Mouse (Mus musculus) kidney, embryonic 15.5 days (tissue): ENCODE data around the gene Tyrobp. TPM values are rescaled to one million over a fixed set of nuclear protein-coding genes. Genes with fewer than 3 reads are reported as not detected.

Experiments
- ATAC-seq: fragments of 200-750 bp; cut with Nextera tagmentation; replicated peaks from 2 replicates; pipeline ENCODE4 v1.8.0; 2017; ENCODE audit warnings: moderate TSS enrichment; ENCODE audit not compliant: low FRiP score
- H3K27ac ChIP-seq: fragments of 300-500 bp; sonication (generic); 2 replicates; pipeline ENCODE4 v1.5.1; 2015; ENCODE audit warnings: mild to moderate bottlenecking, inconsistent platforms
- H3K27me3 ChIP-seq: fragments of 300-500 bp; sonication (generic); 2 replicates; pipeline ENCODE4 v1.6.1; 2015; ENCODE audit warnings: inconsistent platforms
- H3K36me3 ChIP-seq: fragments of 300-500 bp; sonication (generic); 2 replicates; pipeline ENCODE4 v1.6.1; 2015; ENCODE audit warnings: inconsistent platforms
- H3K4me1 ChIP-seq: fragments of 300-500 bp; sonication (generic); 2 replicates; pipeline ENCODE4 v1.6.1; 2015; ENCODE audit warnings: inconsistent platforms
- H3K4me2 ChIP-seq: fragments of 300-500 bp; sonication (generic); 2 replicates; pipeline ENCODE4 v1.6.1; 2015; ENCODE audit warnings: moderate library complexity, mild to moderate bottlenecking, inconsistent platforms
- H3K4me3 ChIP-seq: fragments of 300-500 bp; sonication (generic); replicated peaks from 2 replicates; pipeline ENCODE4 v1.5.1; 2015; ENCODE audit warnings: mild to moderate bottlenecking, inconsistent platforms
- H3K9ac ChIP-seq: fragments of 300-500 bp; sonication (generic); 2 replicates; pipeline ENCODE4 v1.6.1; 2015; ENCODE audit warnings: mild to moderate bottlenecking, inconsistent platforms
- H3K9me3 ChIP-seq: fragments of 300-500 bp; sonication (generic); replicated peaks from 2 replicates; pipeline ENCODE4 v1.6.1; 2016; ENCODE audit warnings: inconsistent platforms
- WGBS: fragments of 180-500 bp; shearing (Covaris S2); methylation state at CpG from one replicate; pipeline ENCODE4 v1.1.7; 2015; ENCODE audit warnings: mixed read lengths; 5-methylcytosine and 5-hydroxymethylcytosine counted together
- polyA plus RNA-seq: library from polyadenylated mRNA; unstranded; fragments of >200 nt; fragmentation: Nextera tagmentation; extraction: Ambion mirVana; gene quantifications from 2 replicates; pipeline ENCODE4 v1.2.1, GENCODE M21; 2015

Tyrobp gene
- polyA plus RNA-seq, 1 experiment from 2014 or later, result 37.9 TPM

DNA sequence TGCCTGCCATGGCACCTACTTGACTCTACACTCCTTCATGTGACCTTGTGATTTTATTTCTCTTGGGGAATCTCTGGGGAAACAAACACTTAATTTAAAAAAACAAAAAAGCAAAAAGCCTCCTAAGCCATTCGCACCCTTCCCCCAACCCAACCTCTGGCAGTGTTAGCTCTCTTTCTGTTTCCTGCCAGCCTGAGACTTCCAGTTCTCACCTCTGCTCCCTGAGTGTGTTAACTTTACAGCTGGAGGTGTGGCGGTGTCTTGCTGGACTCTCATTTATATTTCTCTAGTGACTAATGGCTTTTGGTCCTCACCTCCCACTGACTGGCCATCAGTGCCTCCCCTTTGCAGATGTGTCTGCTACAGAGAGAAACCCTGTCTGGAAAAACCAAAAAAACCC is 3.8 kb upstream of the Tyrobp start:
- no peaks in the 10 kb centered on the region for H3K9me3 ChIP-seq
- no peak overlapping the region for H3K27ac ChIP-seq
- H3K4me2 ChIP-seq, result no peak overlapping the region
- no peak overlapping the region for H3K9ac ChIP-seq
- 21% methylated on average over 2 of the region's 2 CpGs for WGBS
- H3K27me3 ChIP-seq, result 0 out of 2 replicates have a peak, but pooled peaks cover 4% of the 10 kb centered on the region
- no peak for ATAC-seq
- H3K4me1 ChIP-seq, result no peaks in the 10 kb centered on the region
- H3K36me3 ChIP-seq, result no peaks in the 10 kb centered on the region
- H3K4me3 ChIP-seq, result no peak overlapping the region

GRCm38 (mm10) chr7:30411023-30411422 is 2.5 kb upstream of the Tyrobp start:
- H3K9me3 ChIP-seq, result no peaks in the 10 kb centered on the region
- 0 out of 2 replicates have a peak, but pooled peaks cover 4% of the 10 kb centered on the region for H3K27me3 ChIP-seq
- H3K27ac ChIP-seq, result no peak overlapping the region
- no peak overlapping the region for H3K4me2 ChIP-seq
- no peak overlapping the region for H3K9ac ChIP-seq
- H3K4me1 ChIP-seq, result no peaks in the 10 kb centered on the region
- WGBS, result 61% methylated on average over 3 of the region's 3 CpGs
- no peak for ATAC-seq
- no peak overlapping the region for H3K4me3 ChIP-seq
- H3K36me3 ChIP-seq, result no peaks in the 10 kb centered on the region

- ATAC-seq, result no peak
- Histone ChIP-seq H3K9ac (no peak overlapping the region), H3K27ac (no peak overlapping the region; the same call in 1 of the 2 replicates), H3K36me3 (no peaks in the 10 kb centered on the region), H3K4me1 (no peaks in the 10 kb centered on the region), H3K9me3 (no peaks in the 10 kb centered on the region), H3K4me2 (no peak overlapping the region), H3K27me3 (0 out of 2 replicates have a peak, but pooled peaks cover 4% of the 10 kb centered on the region), H3K4me3 (no peak overlapping the region)
- WGBS, result 42% methylated on average over 4 of the region's 4 CpGs
Measured at GRCm38 (mm10) chr7:30412735-30413147, 819 bp upstream of the Tyrobp start.

DNA sequence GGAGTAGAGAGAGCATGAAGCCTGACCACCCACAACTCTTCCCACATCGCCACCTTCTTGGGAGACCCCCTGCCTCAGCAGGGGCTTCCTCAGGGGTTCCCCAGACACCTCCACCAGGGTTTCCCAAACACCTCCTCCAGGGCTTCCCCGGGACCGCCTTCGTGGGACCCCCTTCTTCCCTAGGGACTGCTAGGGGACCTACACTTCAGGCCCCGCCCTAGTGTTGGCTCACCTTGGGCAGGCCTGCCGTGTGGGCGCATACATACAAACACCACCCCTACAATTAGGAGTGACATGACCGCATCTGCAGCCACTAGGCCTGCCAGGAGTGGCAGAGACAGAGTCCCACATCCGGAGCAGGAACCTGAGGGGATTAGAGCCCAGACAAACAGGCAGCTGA is 4.3 kb downstream of the Tyrobp start:
- ATAC-seq, result no peak

DNA sequence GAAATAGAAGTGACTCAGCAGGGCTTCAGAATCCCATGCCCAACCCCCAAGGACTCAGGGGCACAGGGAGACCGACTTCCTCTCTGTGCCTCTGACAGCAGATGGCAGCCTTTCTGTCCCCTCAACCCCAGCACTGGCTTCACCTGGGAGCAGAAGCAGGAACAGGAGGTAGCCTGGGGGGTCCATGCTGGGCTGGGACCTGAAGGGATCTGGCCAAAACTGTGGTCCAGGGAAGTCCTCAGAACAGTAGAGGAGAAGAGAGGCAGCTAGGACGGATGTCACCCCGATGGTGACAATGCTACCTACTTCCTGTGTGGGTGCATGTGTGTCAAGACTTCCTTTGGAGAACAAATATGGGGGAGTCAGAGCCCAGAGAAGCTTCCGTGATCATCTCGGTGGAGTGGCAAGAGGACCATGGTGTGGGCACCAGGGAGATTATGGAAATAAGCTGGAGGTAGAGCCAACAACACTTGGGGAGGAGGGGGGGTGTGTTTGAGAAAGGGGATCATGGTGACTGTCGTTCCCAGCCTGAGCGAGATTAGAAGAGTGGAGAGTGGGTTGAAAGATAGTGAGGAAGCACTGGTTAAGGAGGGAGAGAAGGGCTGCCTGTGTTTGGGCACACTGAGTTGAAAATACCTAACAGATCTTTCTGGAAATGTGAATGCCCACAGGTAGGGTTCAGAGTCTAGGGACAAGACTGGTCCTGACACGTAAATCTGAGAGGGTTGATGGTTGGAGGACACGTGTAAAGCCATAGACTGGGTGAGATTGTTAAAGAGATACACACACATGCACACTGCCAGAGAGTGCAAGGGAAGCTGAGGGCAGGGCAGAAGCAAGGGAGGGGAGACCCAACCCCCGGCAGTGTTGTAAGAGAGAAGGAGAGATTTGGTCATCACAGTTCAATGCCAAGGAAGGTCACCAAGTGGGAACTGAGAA is 6.3 kb downstream of the Tyrobp start, which contains the start of gene Hcst:
Gene Hcst (minus strand): TSS at position 294 of the 939 bp plus-strand sequence.
- H3K36me3 ChIP-seq, result no peaks in the 10 kb centered on the region
- WGBS, result 68% methylated on average over 10 of the region's 10 CpGs
- ATAC-seq, result no peak
- H3K9ac ChIP-seq, result no peak within 1 kb of the TSS
- H3K4me3 ChIP-seq, result no peak within 1 kb of the TSS
- peaks cover 24% of the 10 kb centered on the region for H3K4me1 ChIP-seq
- 0 out of 2 replicates have a peak, but pooled peaks cover 9% of the 10 kb centered on the region for H3K27me3 ChIP-seq
- peaks cover 6% of the 10 kb centered on the region; the same call in 1 of the 2 replicates for H3K9me3 ChIP-seq
- H3K27ac ChIP-seq, result no peak within 1 kb of the TSS
- no peak within 1 kb of the TSS for H3K4me2 ChIP-seq

More for the DNA sequence above, 4.3 kb downstream of the Tyrobp start:
- H3K4me3 ChIP-seq, result no peak overlapping the region
- peaks cover 6% of the 10 kb centered on the region; the same call in 1 of the 2 replicates for H3K9me3 ChIP-seq
- peaks cover 17% of the 10 kb centered on the region for H3K4me1 ChIP-seq
- no peak overlapping the region for H3K27ac ChIP-seq
- H3K9ac ChIP-seq, result no peak overlapping the region
- no peak overlapping the region for H3K4me2 ChIP-seq
- H3K27me3 ChIP-seq, result 0 out of 2 replicates have a peak, but pooled peaks cover 9% of the 10 kb centered on the region
- 82% methylated on average over 9 of the region's 9 CpGs for WGBS
- H3K36me3 ChIP-seq, result no peaks in the 10 kb centered on the region

DNA sequence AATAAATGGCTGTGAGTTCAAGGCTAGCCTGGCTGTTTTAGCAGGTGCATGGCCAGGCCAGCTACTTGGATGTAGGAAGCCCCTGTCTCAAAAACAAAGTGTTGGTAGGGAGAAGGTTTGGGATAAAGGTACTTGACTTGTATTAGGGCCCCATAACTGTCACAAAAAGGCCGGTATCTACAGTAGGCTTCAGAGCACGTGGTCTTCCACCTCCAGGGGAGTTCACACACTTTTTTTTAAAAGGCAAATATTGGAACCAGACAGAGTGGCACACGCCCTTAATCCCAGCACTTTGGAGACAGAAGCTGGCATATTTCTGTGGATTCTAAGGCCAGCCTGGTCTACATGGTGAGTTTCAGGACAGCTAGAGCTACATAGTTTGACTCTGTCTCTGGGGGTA is 7.1 kb downstream of the Tyrobp start:
- Histone ChIP-seq H3K36me3 (peaks cover 6% of the 10 kb centered on the region; the same call in 1 of the 2 replicates), H3K9ac (no peak overlapping the region), H3K9me3 (peaks cover 6% of the 10 kb centered on the region; the same call in 1 of the 2 replicates), H3K4me3 (no peak overlapping the region), H3K27me3 (0 out of 2 replicates have a peak, but pooled peaks cover 9% of the 10 kb centered on the region), H3K4me2 (no peak overlapping the region), H3K27ac (no peak overlapping the region), H3K4me1 (peaks cover 24% of the 10 kb centered on the region)
- WGBS, result 86% methylated on average over 3 of the region's 3 CpGs
- no peak for ATAC-seq

- Histone ChIP-seq H3K4me2 (peak within 1 kb of the TSS; percentile 97), H3K9me3 (peaks cover 6% of the 10 kb centered on the region; the same call in 1 of the 2 replicates), H3K9ac (peak within 1 kb of the TSS; percentile 57), H3K27me3 (0 out of 2 replicates have a peak, but pooled peaks cover 9% of the 10 kb centered on the region), H3K4me3 (peak within 1 kb of the TSS; percentile 64), H3K4me1 (peaks cover 24% of the 10 kb centered on the region), H3K27ac (peak within 1 kb of the TSS; percentile 74), H3K36me3 (peaks cover 12% of the 10 kb centered on the region; the same call in 1 of the 2 replicates)
- 11% methylated on average over 31 of the region's 31 CpGs for WGBS
- ATAC-seq, result peak; percentile 34
Measured at GRCm38 (mm10) chr7:30421175-30421889, 7.8 kb downstream of the Tyrobp start, which contains the start of gene Nfkbid. Gene Nfkbid, plus strand, starts transcription at chr7:30421732.

GRCm38 (mm10) chr7:30421890-30422435 is 8.4 kb downstream of the Tyrobp start:
- peak overlapping the region; percentile 97 for H3K4me2 ChIP-seq
- H3K27ac ChIP-seq, result peak overlapping the region; percentile 74
- peak overlapping the region; percentile 57 for H3K9ac ChIP-seq
- peak; percentile 78 for ATAC-seq
- peaks cover 6% of the 10 kb centered on the region; the same call in 1 of the 2 replicates for H3K9me3 ChIP-seq
- peaks cover 24% of the 10 kb centered on the region for H3K4me1 ChIP-seq
- peak overlapping the region; percentile 64 for H3K4me3 ChIP-seq
- peaks cover 13% of the 10 kb centered on the region for H3K36me3 ChIP-seq
- 0 out of 2 replicates have a peak, but pooled peaks cover 9% of the 10 kb centered on the region for H3K27me3 ChIP-seq
- WGBS, result under 1% methylated on average over 45 of the region's 45 CpGs

DNA sequence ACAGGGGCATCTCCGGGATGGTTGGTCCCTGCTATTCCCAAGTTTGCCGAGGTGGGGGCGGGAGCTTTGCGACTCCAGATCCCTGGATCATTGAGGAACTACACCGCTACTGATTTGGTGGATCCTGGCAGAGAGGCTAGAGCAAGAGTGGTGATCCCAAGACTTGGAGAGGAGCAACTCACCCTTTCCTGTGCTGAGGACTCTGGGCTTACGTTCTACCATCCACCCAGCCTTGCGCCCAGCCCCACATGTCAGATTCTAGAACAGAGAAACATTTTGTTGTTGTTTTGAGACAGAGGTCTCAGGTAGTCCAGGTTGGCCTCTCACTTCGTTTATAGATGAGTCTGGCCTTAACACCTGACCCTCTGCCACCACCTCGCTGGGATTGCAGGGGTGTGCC is 9.0 kb downstream of the Tyrobp start:
- H3K4me2 ChIP-seq, result peak overlapping the region; percentile 97
- H3K9me3 ChIP-seq, result peaks cover 6% of the 10 kb centered on the region; the same call in 1 of the 2 replicates
- 0 out of 2 replicates have a peak, but pooled peaks cover 9% of the 10 kb centered on the region for H3K27me3 ChIP-seq
- H3K9ac ChIP-seq, result peak overlapping the region; percentile 57
- peaks cover 24% of the 10 kb centered on the region for H3K4me1 ChIP-seq
- H3K4me3 ChIP-seq, result peak overlapping the region; percentile 64
- peak; percentile 41 for ATAC-seq
- WGBS, result 10% methylated on average over 9 of the region's 9 CpGs
- H3K27ac ChIP-seq, result peak overlapping the region; percentile 74
- H3K36me3 ChIP-seq, result peaks cover 15% of the 10 kb centered on the region

DNA sequence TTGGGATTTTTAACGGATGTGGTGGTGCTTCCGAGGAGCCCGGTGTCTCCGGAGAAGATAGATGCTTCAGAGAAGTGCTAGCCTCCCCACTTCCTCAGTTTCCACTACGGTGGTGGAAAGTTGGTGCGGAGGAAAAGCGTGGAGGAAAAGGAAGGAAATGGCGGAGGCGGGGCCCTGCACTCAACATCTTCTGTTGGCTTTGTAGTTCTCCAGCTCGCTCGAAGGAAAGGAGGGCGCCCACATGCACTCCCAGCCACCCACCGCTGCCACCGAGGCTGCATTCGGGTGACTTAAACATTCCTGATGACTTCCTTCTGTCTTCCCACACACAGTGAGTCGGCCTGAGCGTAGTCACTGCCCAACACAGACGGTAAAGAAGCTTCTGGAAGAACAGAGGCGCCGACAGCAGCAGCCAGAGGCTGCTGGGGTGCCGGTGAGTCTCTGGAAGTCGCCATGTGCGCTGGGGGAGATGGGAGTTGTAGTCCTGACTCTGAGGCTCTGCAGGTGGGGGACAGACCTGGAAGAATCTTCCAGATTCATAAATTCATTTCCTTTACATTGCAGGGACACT is 9.6 kb downstream of the Tyrobp start:
- peak overlapping the region; percentile 57 for H3K9ac ChIP-seq
- peak overlapping the region; percentile 74 for H3K27ac ChIP-seq
- H3K4me2 ChIP-seq, result peak overlapping the region; percentile 97
- H3K9me3 ChIP-seq, result peaks cover 6% of the 10 kb centered on the region; the same call in 1 of the 2 replicates
- ATAC-seq, result no peak
- peaks cover 24% of the 10 kb centered on the region for H3K4me1 ChIP-seq
- H3K36me3 ChIP-seq, result peaks cover 15% of the 10 kb centered on the region
- WGBS, result 35% methylated on average over 23 of the region's 23 CpGs
- 0 out of 2 replicates have a peak, but pooled peaks cover 9% of the 10 kb centered on the region for H3K27me3 ChIP-seq
- peak overlapping the region; percentile 64 for H3K4me3 ChIP-seq

DNA sequence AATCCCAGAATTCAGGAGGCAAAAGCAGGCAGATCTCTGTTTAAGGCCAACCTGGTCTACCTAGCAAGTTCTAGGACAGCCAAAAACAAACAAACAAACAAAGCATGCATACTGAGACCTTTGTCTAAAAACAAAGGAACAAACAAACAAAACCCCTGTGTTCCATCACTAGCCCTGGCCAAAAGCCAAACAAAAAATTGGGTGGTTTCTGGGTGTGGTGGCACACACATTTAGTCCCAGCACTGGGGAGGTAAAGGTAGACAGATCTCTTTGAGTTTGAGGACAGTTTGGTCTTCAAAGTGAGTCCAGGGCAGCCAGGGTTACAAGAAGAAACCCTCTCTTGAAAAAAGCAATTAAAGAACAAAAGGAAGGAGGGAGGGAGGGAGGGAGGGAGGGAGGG is 15.8 kb downstream of the Tyrobp start:
- H3K4me1 ChIP-seq, result no peaks in the 10 kb centered on the region
- H3K9me3 ChIP-seq, result no peaks in the 10 kb centered on the region
- H3K9ac ChIP-seq, result no peak overlapping the region
- H3K27ac ChIP-seq, result no peak overlapping the region
- peaks cover 4% of the 10 kb centered on the region; the same call in 1 of the 2 replicates for H3K27me3 ChIP-seq
- no peak overlapping the region for H3K4me3 ChIP-seq
- H3K4me2 ChIP-seq, result no peak overlapping the region
- H3K36me3 ChIP-seq, result peaks cover 15% of the 10 kb centered on the region
- ATAC-seq, result no peak
